Mouse (Mus musculus): Measurements from ENCODE around the gene Gtf3c2. TPM values are rescaled to one million over a fixed set of nuclear protein-coding genes. Genes with fewer than 3 reads are reported as not detected.

Gene Gtf3c2
- total and polyA plus RNA-seq, 3 experiments: 65.1 to 164 (median 88.3) TPM

- DNase-seq (ENCODE audit: low spot score): no peak
- peaks cover 71% of the 10 kb centered on the region for H3K4me1 ChIP-seq (ENCODE audit: insufficient read depth, low read depth, low read length)
- TF ChIP-seq CTCF (IDR thresholded peaks at IDR 0.05; ENCODE audit: low read depth, low read length) (no peak), GATA2 (IDR thresholded peaks at IDR 0.05; ENCODE audit: borderline replicate concordance, low read depth, low read length) (no peak), GATA1 (IDR thresholded peaks at IDR 0.05; ENCODE audit: borderline replicate concordance, low read length) (no peak), POLR2AphosphoS5 (IDR thresholded peaks at IDR 0.05; ENCODE audit: insufficient replicate concordance, low read depth, low read length) (no peak), TAL1 (conservative IDR thresholded peaks at IDR 0.05; ENCODE audit: low read depth, low read length) (no peak)
- H3K36me3 ChIP-seq (replicated peaks): peaks cover 76% of the 10 kb centered on the region
- no peaks in the 10 kb centered on the region for H3K9me3 ChIP-seq (replicated peaks)
- H3K27me3 ChIP-seq (ENCODE audit: insufficient read depth, low read length): no peaks in the 10 kb centered on the region
- no peak for ATAC-seq (ENCODE audit: extremely low read depth, insufficient number of reproducible peaks, low FRiP score, poor library complexity, severe bottlenecking)
- no peak overlapping the region; the same call in 1 of the 2 replicates for H3K4me3 ChIP-seq (ENCODE audit: low read depth, low read length)
Measured at GRCm38 (mm10) chr5:31194486-31195485, 14.8 kb upstream of the Gtf3c2 start.

GRCm38 (mm10) chr5:31193631-31194281, 13.8 kb upstream of the Gtf3c2 start:
- Histone ChIP-seq H3K4me1 (ENCODE audit: insufficient read depth, low read depth, low read length) (peaks cover 61% of the 10 kb centered on the region), H3K4me3 (ENCODE audit: low read depth, low read length) (peak overlapping the region; percentile 88), H3K9me3 (replicated peaks) (no peaks in the 10 kb centered on the region), H3K27me3 (ENCODE audit: insufficient read depth, low read length) (no peaks in the 10 kb centered on the region), H3K36me3 (replicated peaks) (peaks cover 74% of the 10 kb centered on the region)
- no peak for TF ChIP-seq POLR2AphosphoS5 (IDR thresholded peaks at IDR 0.05; ENCODE audit: insufficient replicate concordance, low read depth, low read length)
- ATAC-seq (ENCODE audit: extremely low read depth, insufficient number of reproducible peaks, low FRiP score, poor library complexity, severe bottlenecking) (no peak), DNase-seq (ENCODE audit: low spot score) (no peak)

GRCm38 (mm10) chr5:31192939-31193630, 13.1 kb upstream of the Gtf3c2 start, which contains the start of the genes Snx17 and Eif2b4:
Snx17 (plus strand) TSS chr5:31193227.
Eif2b4 (minus strand) TSS chr5:31193430.
- no peaks in the 10 kb centered on the region for H3K9me3 ChIP-seq (replicated peaks)
- peak; percentile 89 for ATAC-seq (ENCODE audit: extremely low read depth, insufficient number of reproducible peaks, low FRiP score, poor library complexity, severe bottlenecking)
- no peaks in the 10 kb centered on the region for H3K27me3 ChIP-seq (ENCODE audit: insufficient read depth, low read length)
- TF ChIP-seq GATA2 (IDR thresholded peaks at IDR 0.05; ENCODE audit: borderline replicate concordance, low read depth, low read length) (no peak), GATA1 (IDR thresholded peaks at IDR 0.05; ENCODE audit: borderline replicate concordance, low read length) (no peak), POLR2AphosphoS5 (IDR thresholded peaks at IDR 0.05; ENCODE audit: insufficient replicate concordance, low read depth, low read length) (no peak), TAL1 (conservative IDR thresholded peaks at IDR 0.05; ENCODE audit: low read depth, low read length) (no peak), CTCF (IDR thresholded peaks at IDR 0.05; ENCODE audit: low read depth, low read length) (no peak)
- peak; percentile 86 for DNase-seq (ENCODE audit: low spot score)
- H3K36me3 ChIP-seq (replicated peaks): peaks cover 74% of the 10 kb centered on the region
- peak within 1 kb of the TSS; percentile 88 for H3K4me3 ChIP-seq (ENCODE audit: low read depth, low read length)
- peaks cover 55% of the 10 kb centered on the region for H3K4me1 ChIP-seq (ENCODE audit: insufficient read depth, low read depth, low read length)

- H3K36me3 ChIP-seq (replicated peaks): peaks cover 74% of the 10 kb centered on the region
- H3K9me3 ChIP-seq (replicated peaks): no peaks in the 10 kb centered on the region
- ATAC-seq (ENCODE audit: extremely low read depth, insufficient number of reproducible peaks, low FRiP score, poor library complexity, severe bottlenecking): no peak
- no peaks in the 10 kb centered on the region for H3K27me3 ChIP-seq (ENCODE audit: insufficient read depth, low read length)
- H3K4me3 ChIP-seq (ENCODE audit: low read depth, low read length): peak overlapping the region; percentile 88
- no peak for TF ChIP-seq CTCF (IDR thresholded peaks at IDR 0.05; ENCODE audit: low read depth, low read length)
- TF ChIP-seq TAL1 (conservative IDR thresholded peaks at IDR 0.05; ENCODE audit: low read depth, low read length): no peak
- no peak for TF ChIP-seq GATA1 (IDR thresholded peaks at IDR 0.05; ENCODE audit: borderline replicate concordance, low read length)
- TF ChIP-seq GATA2 (IDR thresholded peaks at IDR 0.05; ENCODE audit: borderline replicate concordance, low read depth, low read length): no peak
- no peak for TF ChIP-seq POLR2AphosphoS5 (IDR thresholded peaks at IDR 0.05; ENCODE audit: insufficient replicate concordance, low read depth, low read length)
- peaks cover 47% of the 10 kb centered on the region for H3K4me1 ChIP-seq (ENCODE audit: insufficient read depth, low read depth, low read length)
- no peak for DNase-seq (ENCODE audit: low spot score)
Measured at GRCm38 (mm10) chr5:31192045-31192938, 12.3 kb upstream of the Gtf3c2 start.

GRCm38 (mm10) chr5:31190201-31190600, 10.3 kb upstream of the Gtf3c2 start:
- H3K4me1 ChIP-seq (ENCODE audit: insufficient read depth, low read depth, low read length): peaks cover 32% of the 10 kb centered on the region
- TF ChIP-seq TAL1 (conservative IDR thresholded peaks at IDR 0.05; ENCODE audit: low read depth, low read length) (no peak), POLR2AphosphoS5 (IDR thresholded peaks at IDR 0.05; ENCODE audit: insufficient replicate concordance, low read depth, low read length) (no peak), GATA1 (IDR thresholded peaks at IDR 0.05; ENCODE audit: borderline replicate concordance, low read length) (no peak), GATA2 (IDR thresholded peaks at IDR 0.05; ENCODE audit: borderline replicate concordance, low read depth, low read length) (no peak), CTCF (IDR thresholded peaks at IDR 0.05; ENCODE audit: low read depth, low read length) (no peak)
- DNase-seq (ENCODE audit: low spot score): no peak
- ATAC-seq (ENCODE audit: extremely low read depth, insufficient number of reproducible peaks, low FRiP score, poor library complexity, severe bottlenecking): no peak
- H3K9me3 ChIP-seq (replicated peaks): no peaks in the 10 kb centered on the region
- no peak overlapping the region for H3K4me3 ChIP-seq (ENCODE audit: low read depth, low read length)
- no peaks in the 10 kb centered on the region for H3K27me3 ChIP-seq (ENCODE audit: insufficient read depth, low read length)
- H3K36me3 ChIP-seq (replicated peaks): peaks cover 64% of the 10 kb centered on the region
